Comparison of ENCODE assay signal across 8 mouse cellular contexts in the genomic region with DNA sequence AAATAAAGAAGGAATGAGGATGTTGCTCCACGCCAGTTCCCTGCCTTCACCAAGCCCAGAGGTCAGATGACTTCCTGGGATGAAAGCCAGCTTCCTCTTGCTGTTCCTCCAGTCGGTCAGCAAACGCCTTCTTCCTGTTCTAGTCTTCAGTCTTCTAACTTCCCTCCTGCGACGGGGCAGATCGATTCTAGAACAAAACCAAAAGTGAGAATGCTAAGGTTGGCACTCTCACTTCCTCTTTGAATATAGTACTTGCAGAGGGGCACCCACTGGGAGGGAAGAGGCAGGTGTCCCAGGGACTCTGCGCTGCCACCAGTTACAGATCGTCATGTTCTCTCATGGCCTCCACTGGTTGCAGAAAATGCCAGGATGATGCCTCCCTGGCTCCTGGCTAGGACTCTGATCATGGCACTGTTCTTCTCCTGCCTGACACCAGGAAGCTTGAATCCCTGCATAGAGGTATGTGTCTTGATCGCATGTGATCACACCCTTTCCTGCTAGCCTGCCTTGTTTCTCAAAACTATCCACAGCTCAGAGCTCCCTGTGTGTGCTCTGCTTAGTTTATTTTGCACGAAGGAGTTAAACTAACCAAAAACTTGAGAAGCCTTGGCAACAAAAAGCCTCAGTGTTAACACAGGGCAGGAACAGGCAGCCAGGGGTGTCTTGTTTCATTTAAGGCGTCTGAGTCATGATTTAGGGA. TPM values are rescaled to one million over a fixed set of nuclear protein-coding genes. Genes with fewer than 3 reads are reported as not detected.
DNase-seq lines count a peak whose midpoint lies in the region; ATAC-seq lines count a peak whose summit lies in the region.

TSS of gene Tlr4 (plus strand) at position 122 of the 700 bp plus-strand sequence.

- peak; percentile 71 for ATAC-seq in embryonic facial prominence, embryonic 13.5 days (ENCODE audit: insufficient number of reproducible peaks, insufficient read depth, low FRiP score, low TSS enrichment, low read depth)
- ATAC-seq in heart, embryonic 15.5 days (replicated peaks; ENCODE audit: insufficient number of reproducible peaks, insufficient read depth, low FRiP score, low read depth), result peak; percentile 52
- ATAC-seq in liver, embryonic 16.5 days (ENCODE audit: low read depth), result peak; percentile 76
- ATAC-seq in midbrain, embryonic 15.5 days (replicated peaks), result no peak

- H3K4me1 ChIP-seq in embryonic facial prominence, embryonic 13.5 days, result peaks cover 12% of the 10 kb centered on the region; the same call in 1 of the 2 replicates
- peaks cover 8% of the 10 kb centered on the region; the same call in 1 of the 2 replicates for H3K4me1 ChIP-seq in heart, embryonic 15.5 days (replicated peaks)
- H3K4me1 ChIP-seq in liver, embryonic 16.5 days (ENCODE audit: control insufficient read depth, low read depth, low read length), result no peaks in the 10 kb centered on the region
- no peaks in the 10 kb centered on the region for H3K4me1 ChIP-seq in midbrain, embryonic 15.5 days

- peak; percentile 78 for DNase-seq in 416B (ENCODE audit: low read depth)
- peak; percentile 93 for DNase-seq in adipocyte (ENCODE audit: low spot score)
- DNase-seq in large intestine, adult 2 months (ENCODE audit: low read depth, low spot score), result peak; percentile 91
- DNase-seq in right cerebral cortex, postnatal 25 days, result peak; percentile 7

- H3K27ac ChIP-seq in embryonic facial prominence, embryonic 13.5 days, result peak within 1 kb of the TSS; percentile 72
- peak within 1 kb of the TSS; percentile 80 for H3K27ac ChIP-seq in heart, embryonic 15.5 days
- H3K27ac ChIP-seq in liver, embryonic 16.5 days (ENCODE audit: low read length), result no peak within 1 kb of the TSS
- no peak within 1 kb of the TSS for H3K27ac ChIP-seq in midbrain, embryonic 15.5 days

- WGBS in embryonic facial prominence, embryonic 13.5 days, result 50% methylated on average over 11 of the region's 11 CpGs
- WGBS in heart, embryonic 15.5 days, result 35% methylated on average over 11 of the region's 11 CpGs
- 2% methylated on average over 11 of the region's 11 CpGs for WGBS in large intestine, adult 2 months
- 16% methylated on average over 11 of the region's 11 CpGs for WGBS in liver, embryonic 16.5 days (ENCODE audit: insufficient replicate concordance)
- 77% methylated on average over 11 of the region's 11 CpGs for WGBS in midbrain, embryonic 15.5 days

- H3K9ac ChIP-seq in embryonic facial prominence, embryonic 13.5 days, result peak within 1 kb of the TSS; percentile 32; the same call in 1 of the 2 replicates
- H3K9ac ChIP-seq in heart, embryonic 15.5 days, result no peak within 1 kb of the TSS
- H3K9ac ChIP-seq in liver, embryonic 16.5 days (ENCODE audit: low read depth, low read length), result no peak within 1 kb of the TSS
- H3K9ac ChIP-seq in midbrain, embryonic 15.5 days, result no peak within 1 kb of the TSS

- peak within 1 kb of the TSS; percentile 39 for H3K4me2 ChIP-seq in embryonic facial prominence, embryonic 13.5 days
- H3K4me2 ChIP-seq in heart, embryonic 15.5 days, result peak within 1 kb of the TSS; percentile 53
- no peak within 1 kb of the TSS for H3K4me2 ChIP-seq in liver, embryonic 16.5 days (ENCODE audit: low read depth, low read length)
- no peak within 1 kb of the TSS for H3K4me2 ChIP-seq in midbrain, embryonic 15.5 days

- H3K4me3 ChIP-seq in embryonic facial prominence, embryonic 13.5 days, result peak within 1 kb of the TSS; percentile 13
- H3K4me3 ChIP-seq in heart, embryonic 15.5 days, result peak within 1 kb of the TSS; percentile 39
- H3K4me3 ChIP-seq in liver, embryonic 16.5 days (ENCODE audit: low read depth, low read length), result peak within 1 kb of the TSS; percentile 39
- H3K4me3 ChIP-seq in midbrain, embryonic 15.5 days, result no peak within 1 kb of the TSS

- H3K9me3 ChIP-seq in embryonic facial prominence, embryonic 13.5 days, result no peaks in the 10 kb centered on the region
- no peaks in the 10 kb centered on the region for H3K9me3 ChIP-seq in heart, embryonic 15.5 days (replicated peaks)
- H3K9me3 ChIP-seq in liver, embryonic 16.5 days (replicated peaks; ENCODE audit: control insufficient read depth, low read length), result no peaks in the 10 kb centered on the region
- H3K9me3 ChIP-seq in midbrain, embryonic 15.5 days, result no peaks in the 10 kb centered on the region

- no peaks in the 10 kb centered on the region for H3K27me3 ChIP-seq in embryonic facial prominence, embryonic 13.5 days
- H3K27me3 ChIP-seq in heart, embryonic 15.5 days, result no peaks in the 10 kb centered on the region
- no peaks in the 10 kb centered on the region for H3K27me3 ChIP-seq in liver, embryonic 16.5 days (ENCODE audit: control insufficient read depth, insufficient read depth, low read depth, low read length)
- no peaks in the 10 kb centered on the region for H3K27me3 ChIP-seq in midbrain, embryonic 15.5 days (replicated peaks)

- H3K36me3 ChIP-seq in embryonic facial prominence, embryonic 13.5 days, result no peaks in the 10 kb centered on the region
- H3K36me3 ChIP-seq in heart, embryonic 15.5 days, result no peaks in the 10 kb centered on the region
- H3K36me3 ChIP-seq in liver, embryonic 16.5 days (ENCODE audit: control insufficient read depth, insufficient read depth), result no peaks in the 10 kb centered on the region
- no peaks in the 10 kb centered on the region for H3K36me3 ChIP-seq in midbrain, embryonic 15.5 days (replicated peaks)

RNA-seq across cellular contexts. Expression of gene Tlr4, which starts in this region (rescaled TPM):
- 0.86 and 1.1 TPM in 2 replicates for polyA plus RNA-seq in embryonic facial prominence, embryonic 13.5 days (2015; fragmentation: Nextera tagmentation; extraction: Ambion mirVana)
- polyA plus RNA-seq in heart, embryonic 15.5 days (2015; fragmentation: Nextera tagmentation; extraction: Ambion mirVana), result 3.0 and 3.3 TPM in 2 replicates
- polyA plus RNA-seq in large intestine, adult 2 months (2012; rRNA removed), result 0.33 and 0.52 TPM in 2 replicates
- polyA plus RNA-seq in liver, embryonic 16.5 days (2015; fragmentation: Nextera tagmentation; extraction: Ambion mirVana), result 2.5 and 2.8 TPM in 2 replicates
- 0.63 and 0.94 TPM in 2 replicates for polyA plus RNA-seq in midbrain, embryonic 15.5 days (2015; fragmentation: Nextera tagmentation; extraction: Ambion mirVana)

Comparison
In these comparisons a context has a peak if more than half of its experiments do, and no peak if none do; other contexts are left out.
1. Peak in DNase-seq in large intestine, adult 2 months; RNA of the gene not detected or under 1 TPM.
2. DNase-seq: peak in every context shown above with its lines; median percentile 93 in adipocyte; 91 in large intestine, adult 2 months; 78 in 416B; 7 in right cerebral cortex, postnatal 25 days.
3. H3K27ac ChIP-seq: peak in embryonic facial prominence, embryonic 13.5 days (single experiment) and heart, embryonic 15.5 days (single experiment); none in liver, embryonic 16.5 days (single experiment) and midbrain, embryonic 15.5 days (single experiment).
4. H3K4me2 ChIP-seq: peak in embryonic facial prominence, embryonic 13.5 days (single experiment) and heart, embryonic 15.5 days (single experiment); none in liver, embryonic 16.5 days (single experiment) and midbrain, embryonic 15.5 days (single experiment).